Mouse (Mus musculus) B cell, adult (primary cell): Measurements from ENCODE around the gene Zfp58. TPM values are rescaled to one million over a fixed set of nuclear protein-coding genes. Genes with fewer than 3 reads are reported as not detected.

Experiments
- total RNA-seq: library from RNA; stranded (reverse); gene quantifications from 4 replicates; pipeline ENCODE4 v1.2.4, GENCODE M21; 2023; ENCODE audit not compliant: inconsistent age

The Zfp58 gene
- total RNA-seq, result 9.4 to 11.2 TPM (median 10.4 TPM) in 4 replicates

GRCm38 (mm10) chr13:67500084-67500719 is at the start of gene Zfp58:
Gene Zfp58, minus strand, starts transcription at chr13:67500555.

GRCm38 (mm10) chr13:67525753-67526410 is 25.5 kb upstream of the Zfp58 start, which contains the start of the genes Gm26965 and Zfp87:
Gene Gm26965, minus strand, starts transcription at chr13:67526151.
Gene Zfp87, minus strand, starts transcription at chr13:67526177.

GRCm38 (mm10) chr13:67483625-67484423 is 16.5 kb downstream of the Zfp58 start, which contains the start of gene Zfp874b:
Gene Zfp874b, minus strand, starts transcription at chr13:67484258.

GRCm38 (mm10) chr13:67451172-67452020 is 49.0 kb downstream of the Zfp58 start, which contains the start of gene Zfp874a:
Gene Zfp874a, minus strand, starts transcription at chr13:67451624.

Other genes starting within 250 kb of the Zfp58 start
- 2.3 to 3.8 TPM (median 2.9 TPM) in 4 replicates for gene Zfp458, start 222.1 kb downstream of the Zfp58 start, total RNA-seq
- 2.0 to 3.5 TPM (median 2.8 TPM) in 4 replicates for gene Zfp457, start 194.1 kb downstream of the Zfp58 start, total RNA-seq
- 11.3 to 16.0 TPM (median 13.5 TPM) in 4 replicates for gene Zfp595, start 168.0 kb downstream of the Zfp58 start, total RNA-seq
- 2.5 to 6.7 TPM (median 6.6 TPM) in 3 of 4 replicates, not detected in the other for gene Gm28044, start 140.0 kb downstream of the Zfp58 start, total RNA-seq
- gene Zfp953, start 139.9 kb downstream of the Zfp58 start, total RNA-seq, result 7.8 to 9.4 TPM (median 7.9 TPM) in 4 replicates
- 2.2 to 4.9 TPM (median 4.1 TPM) in 4 replicates for gene Gm28041, start 124.8 kb downstream of the Zfp58 start, total RNA-seq
- 7.2 to 10.0 TPM (median 9.6 TPM) in 4 replicates for gene Zfp456, start 124.7 kb downstream of the Zfp58 start, total RNA-seq
- 12.8 to 16.8 TPM (median 14.1 TPM) in 4 replicates for gene Zfp429, start 100.7 kb downstream of the Zfp58 start, total RNA-seq
- gene Zfp459, start 79.1 kb downstream of the Zfp58 start, total RNA-seq, result 1.7 to 2.6 TPM (median 2.5 TPM) in 4 replicates
- 5.8 to 9.0 TPM (median 7.8 TPM) in 4 replicates for gene Zfp874a, start 48.9 kb downstream of the Zfp58 start, total RNA-seq
- gene Zfp874b, start 16.3 kb downstream of the Zfp58 start, total RNA-seq, result 7.0 to 17.0 TPM (median 10.2 TPM) in 4 replicates
- 0.78 to 1.1 TPM in 2 of 4 replicates, not detected in the others for gene Gm26965, start 25.6 kb upstream of the Zfp58 start, total RNA-seq
- gene Zfp87, start 25.6 kb upstream of the Zfp58 start, total RNA-seq, result 20.7 to 26.4 TPM (median 23.8 TPM) in 4 replicates
- gene Zfp748, start 53.3 kb upstream of the Zfp58 start, total RNA-seq, result 8.5 to 9.6 TPM (median 8.9 TPM) in 4 replicates
- 16.4 to 18.3 TPM (median 17.3 TPM) in 4 replicates for gene Zfp729b, start 109.2 kb upstream of the Zfp58 start, total RNA-seq
- gene Gm49345, start 137.2 kb upstream of the Zfp58 start, total RNA-seq, result 1.3 to 3.0 TPM (median 2.0 TPM) in 3 of 4 replicates, not detected in the other
- 12.9 to 21.6 TPM (median 16.5 TPM) in 4 replicates for gene Zfp729a, start 137.2 kb upstream of the Zfp58 start, total RNA-seq
- gene Zfp738, start 186.5 kb upstream of the Zfp58 start, total RNA-seq, result 10.1 to 14.1 TPM (median 12.8 TPM) in 4 replicates
- gene Zfp65, start 228.6 kb upstream of the Zfp58 start, total RNA-seq, result 13.1 to 14.2 TPM (median 13.6 TPM) in 4 replicates